Mouse (Mus musculus) embryonic facial prominence, embryonic 12.5 days (tissue): ENCODE data around the gene Zfp740. TPM values are rescaled to one million over a fixed set of nuclear protein-coding genes. Genes with fewer than 3 reads are reported as not detected.

Experiments
- ATAC-seq: fragments of 200-750 bp; cut with Nextera tagmentation; 2 replicates; pipeline ENCODE4 v1.8.0; 2017; ENCODE audit not compliant: insufficient number of reproducible peaks, insufficient read depth, low FRiP score, low TSS enrichment
- H3K27ac ChIP-seq: fragments of 300-500 bp; sonication (generic); 2 replicates; pipeline ENCODE4 v1.5.1; 2016; ENCODE audit warnings: mild to moderate bottlenecking
- H3K27me3 ChIP-seq: fragments of 300-500 bp; sonication (generic); 2 replicates; pipeline ENCODE4 v1.6.1; 2016; ENCODE audit warnings: mild to moderate bottlenecking, moderate library complexity
- H3K36me3 ChIP-seq: fragments of 300-500 bp; sonication (generic); 2 replicates; pipeline ENCODE4 v1.6.1; 2016; ENCODE audit warnings: mild to moderate bottlenecking
- H3K4me1 ChIP-seq: fragments of 300-500 bp; sonication (generic); 2 replicates; pipeline ENCODE4 v1.6.1; 2016
- H3K4me2 ChIP-seq: fragments of 300-500 bp; sonication (generic); replicated peaks from 2 replicates; pipeline ENCODE4 v1.6.1; 2016; ENCODE audit warnings: mild to moderate bottlenecking, moderate library complexity
- H3K4me3 ChIP-seq: fragments of 300-500 bp; sonication (generic); 2 replicates; pipeline ENCODE4 v1.5.1; 2016; ENCODE audit warnings: mild to moderate bottlenecking
- H3K9ac ChIP-seq: fragments of 300-500 bp; sonication (generic); 2 replicates; pipeline ENCODE4 v1.6.1; 2016; ENCODE audit warnings: mild to moderate bottlenecking, moderate library complexity
- H3K9me3 ChIP-seq: fragments of 300-500 bp; sonication (generic); 2 replicates; pipeline ENCODE4 v1.6.1; 2016; ENCODE audit warnings: mild to moderate bottlenecking, moderate library complexity
- WGBS: fragments of 180-500 bp; shearing (Covaris S2); methylation state at CpG from one replicate; pipeline ENCODE4 v1.1.7; 2016; 5-methylcytosine and 5-hydroxymethylcytosine counted together
- polyA plus RNA-seq: library from polyadenylated mRNA; unstranded; fragments of >200 nt; fragmentation: Nextera tagmentation; extraction: Ambion mirVana; gene quantifications from 2 replicates; pipeline ENCODE4 v1.2.1, GENCODE M21; 2016

Gene Zfp740
- polyA plus RNA-seq, 1 experiment from 2014 or later, result 119 TPM

- Histone ChIP-seq H3K4me3 (peak overlapping the region; percentile 60), H3K9ac (peak overlapping the region; percentile 64), H3K9me3 (no peaks in the 10 kb centered on the region), H3K4me1 (peaks cover 44% of the 10 kb centered on the region), H3K4me2 (peak overlapping the region; percentile 93), H3K27me3 (no peaks in the 10 kb centered on the region), H3K36me3 (peaks cover 24% of the 10 kb centered on the region), H3K27ac (peak overlapping the region; percentile 99)
- no peak for ATAC-seq
- 4% methylated on average over 16 of the region's 19 CpGs for WGBS
Observed at GRCm38 (mm10) chr15:102244306-102245191, 41.5 kb downstream of the Zfp740 start.

GRCm38 (mm10) chr15:102245461-102245881 lies 42.4 kb downstream of the Zfp740 start:
- H3K27ac ChIP-seq, result peak overlapping the region; percentile 99
- H3K4me2 ChIP-seq, result peak overlapping the region; percentile 93
- H3K4me1 ChIP-seq, result peaks cover 53% of the 10 kb centered on the region
- no peaks in the 10 kb centered on the region for H3K27me3 ChIP-seq
- ATAC-seq, result no peak
- no peaks in the 10 kb centered on the region for H3K9me3 ChIP-seq
- H3K36me3 ChIP-seq, result peaks cover 19% of the 10 kb centered on the region
- WGBS, result 3% methylated on average over 14 of the region's 14 CpGs
- H3K4me3 ChIP-seq, result peak overlapping the region; percentile 60
- peak overlapping the region; percentile 64 for H3K9ac ChIP-seq

DNA sequence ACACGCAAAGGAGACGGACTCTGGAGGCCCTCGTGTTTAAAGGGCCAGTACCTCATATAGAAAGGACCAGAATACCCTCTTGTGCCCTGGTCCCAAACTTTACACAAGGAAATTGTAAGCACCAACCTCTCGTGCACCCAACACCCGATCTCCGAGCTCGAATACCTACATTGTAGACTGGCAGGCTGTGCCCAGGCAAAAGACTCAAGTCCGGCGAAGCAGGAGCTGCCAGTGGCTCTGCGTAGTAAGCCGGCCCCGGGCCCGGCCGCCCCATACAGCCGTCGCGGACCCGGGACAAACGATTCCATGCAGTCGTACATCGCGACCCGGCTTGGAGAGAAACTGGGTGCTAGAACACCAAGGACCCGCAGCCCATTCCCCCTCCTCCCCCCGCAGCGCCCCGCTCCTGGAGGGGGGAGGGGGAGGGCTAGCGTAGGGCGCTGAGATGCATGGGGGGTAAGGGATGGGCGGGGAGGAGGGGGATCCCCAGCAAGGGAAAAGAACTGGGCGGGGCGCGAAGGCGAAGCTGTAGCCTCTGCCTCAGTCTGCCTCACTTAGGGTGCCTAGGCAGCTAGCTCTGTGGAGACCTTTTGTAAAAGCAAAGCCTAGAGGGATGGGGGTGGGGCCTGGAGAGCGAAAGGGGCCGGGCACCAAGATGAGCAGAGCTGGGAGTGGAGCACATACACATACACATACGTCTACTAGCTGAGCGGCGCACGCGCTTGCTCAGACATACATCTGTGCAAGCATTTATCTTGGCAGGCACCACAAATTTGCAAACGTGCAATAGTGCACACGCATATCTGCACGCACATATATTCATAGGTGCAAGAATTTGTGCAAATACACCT lies 43.1 kb downstream of the Zfp740 start:
- Histone ChIP-seq H3K4me1 (peaks cover 59% of the 10 kb centered on the region), H3K36me3 (peaks cover 19% of the 10 kb centered on the region), H3K9me3 (no peaks in the 10 kb centered on the region), H3K4me3 (peak overlapping the region; percentile 60), H3K27ac (peak overlapping the region; percentile 99), H3K4me2 (peak overlapping the region; percentile 93), H3K9ac (peak overlapping the region; percentile 64), H3K27me3 (no peaks in the 10 kb centered on the region)
- peak; percentile 55 for ATAC-seq
- WGBS, result under 1% methylated on average over 39 of the region's 44 CpGs

GRCm38 (mm10) chr15:102246866-102247251 lies 43.8 kb downstream of the Zfp740 start:
- WGBS, result under 1% methylated on average over 35 of the region's 35 CpGs
- peaks cover 19% of the 10 kb centered on the region for H3K36me3 ChIP-seq
- H3K9ac ChIP-seq, result peak overlapping the region; percentile 64
- peaks cover 67% of the 10 kb centered on the region for H3K4me1 ChIP-seq
- ATAC-seq, result peak; percentile 23
- H3K4me2 ChIP-seq, result peak overlapping the region; percentile 93
- H3K4me3 ChIP-seq, result peak overlapping the region; percentile 60
- no peaks in the 10 kb centered on the region for H3K9me3 ChIP-seq
- H3K27ac ChIP-seq, result peak overlapping the region; percentile 99
- no peaks in the 10 kb centered on the region for H3K27me3 ChIP-seq

- no peaks in the 10 kb centered on the region for H3K27me3 ChIP-seq
Observed at GRCm38 (mm10) chr15:102247252-102248130, 44.4 kb downstream of the Zfp740 start.

DNA sequence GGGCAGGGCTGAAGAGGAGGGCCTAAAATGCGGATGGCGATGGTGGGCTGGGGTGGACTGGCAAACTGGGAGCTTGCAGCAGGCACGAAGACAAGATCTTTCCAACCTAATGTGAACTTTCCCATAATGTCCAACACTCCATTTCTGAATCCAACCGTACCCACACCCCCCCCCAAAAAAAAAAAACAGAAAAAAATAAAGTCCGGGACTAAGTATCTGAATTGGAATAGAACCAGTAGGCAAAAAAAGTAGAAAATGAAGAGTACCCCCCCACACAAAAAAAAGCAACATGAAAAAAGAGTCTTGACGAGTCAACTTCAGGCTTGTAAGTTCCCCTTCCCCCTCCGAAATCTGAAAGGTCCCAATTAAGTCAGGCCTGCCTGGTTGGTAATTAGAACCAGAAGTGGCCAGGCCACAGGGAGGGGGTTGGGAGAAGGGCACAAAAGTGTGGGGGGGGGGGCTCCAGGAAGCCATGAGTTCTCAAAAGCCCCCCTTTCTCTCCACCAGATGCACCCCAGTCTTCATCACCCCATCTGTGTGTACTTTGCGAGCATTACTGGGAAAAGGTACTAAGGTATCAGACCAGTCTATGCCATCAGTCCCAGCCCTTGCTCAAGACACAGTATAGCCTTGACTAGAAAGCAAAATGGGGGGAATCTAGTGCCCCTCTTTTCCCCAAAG lies 45.2 kb downstream of the Zfp740 start:
- Histone ChIP-seq H3K9ac (peak overlapping the region; percentile 64), H3K27ac (peak overlapping the region; percentile 99), H3K4me2 (peak overlapping the region; percentile 93), H3K4me1 (peaks cover 66% of the 10 kb centered on the region), H3K36me3 (peaks cover 24% of the 10 kb centered on the region), H3K27me3 (no peaks in the 10 kb centered on the region), H3K4me3 (peak overlapping the region; percentile 60), H3K9me3 (no peaks in the 10 kb centered on the region)
- ATAC-seq, result peak; percentile 28; the same call in 1 of the 2 replicates
- 2% methylated on average over 8 of the region's 8 CpGs for WGBS

More at GRCm38 (mm10) chr15:102247252-102248130, 44.4 kb downstream of the Zfp740 start:
- ATAC-seq, result peak; percentile 12; the same call in 1 of the 2 replicates
- Histone ChIP-seq H3K4me1 (peaks cover 68% of the 10 kb centered on the region), H3K4me2 (peak overlapping the region; percentile 93), H3K27ac (peak overlapping the region; percentile 99), H3K9ac (peak overlapping the region; percentile 64), H3K36me3 (peaks cover 21% of the 10 kb centered on the region), H3K9me3 (no peaks in the 10 kb centered on the region), H3K4me3 (peak overlapping the region; percentile 60)
- under 1% methylated on average over 64 of the region's 65 CpGs for whole genome bisulfite sequencing

- WGBS, result 0% methylated on average over 1 of the region's 3 CpGs
Observed at GRCm38 (mm10) chr15:102248812-102249191, 45.8 kb downstream of the Zfp740 start.

DNA sequence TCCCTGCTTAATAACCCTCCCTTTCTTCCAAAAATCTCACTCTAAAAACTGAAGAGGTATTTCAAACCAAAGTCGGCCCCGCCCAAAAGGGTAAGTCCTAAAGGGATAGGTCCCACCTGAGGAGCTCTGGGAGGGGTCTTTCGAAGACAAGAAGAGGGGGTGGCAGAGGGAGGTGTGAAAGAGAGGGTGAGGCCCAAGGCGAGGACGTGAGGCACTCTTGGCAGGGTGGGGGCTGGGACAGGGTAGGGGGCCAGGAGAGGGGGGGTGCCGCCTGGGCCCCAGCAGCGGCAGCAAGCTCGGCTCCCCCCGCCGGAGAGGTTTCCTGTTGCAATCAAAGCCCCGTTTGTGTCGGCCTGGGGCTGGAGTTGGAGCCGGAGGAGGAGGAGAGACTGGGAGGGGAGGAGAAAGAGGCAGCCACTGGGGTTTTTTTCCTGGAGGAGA lies 46.2 kb downstream of the Zfp740 start:
- ATAC-seq, result peak; percentile 35
- no peaks in the 10 kb centered on the region for H3K9me3 ChIP-seq
- H3K36me3 ChIP-seq, result peaks cover 31% of the 10 kb centered on the region
- H3K9ac ChIP-seq, result peak overlapping the region; percentile 48
- peak overlapping the region; percentile 93 for H3K4me2 ChIP-seq
- peak overlapping the region; percentile 60 for H3K4me3 ChIP-seq
- no peaks in the 10 kb centered on the region for H3K27me3 ChIP-seq
- peaks cover 59% of the 10 kb centered on the region for H3K4me1 ChIP-seq
- peak overlapping the region; percentile 99 for H3K27ac ChIP-seq
- 3% methylated on average over 10 of the region's 13 CpGs for WGBS

More at GRCm38 (mm10) chr15:102248812-102249191, 45.8 kb downstream of the Zfp740 start:
- Histone ChIP-seq H3K27ac (peak overlapping the region; percentile 99), H3K9ac (peak overlapping the region; percentile 33), H3K4me3 (peak overlapping the region; percentile 60), H3K27me3 (no peaks in the 10 kb centered on the region), H3K36me3 (peaks cover 30% of the 10 kb centered on the region), H3K4me1 (peaks cover 64% of the 10 kb centered on the region), H3K4me2 (peak overlapping the region; percentile 93), H3K9me3 (no peaks in the 10 kb centered on the region)
- ATAC-seq, result 0 out of 2 replicates have a peak, but pooled peaks have one; percentile 0

DNA sequence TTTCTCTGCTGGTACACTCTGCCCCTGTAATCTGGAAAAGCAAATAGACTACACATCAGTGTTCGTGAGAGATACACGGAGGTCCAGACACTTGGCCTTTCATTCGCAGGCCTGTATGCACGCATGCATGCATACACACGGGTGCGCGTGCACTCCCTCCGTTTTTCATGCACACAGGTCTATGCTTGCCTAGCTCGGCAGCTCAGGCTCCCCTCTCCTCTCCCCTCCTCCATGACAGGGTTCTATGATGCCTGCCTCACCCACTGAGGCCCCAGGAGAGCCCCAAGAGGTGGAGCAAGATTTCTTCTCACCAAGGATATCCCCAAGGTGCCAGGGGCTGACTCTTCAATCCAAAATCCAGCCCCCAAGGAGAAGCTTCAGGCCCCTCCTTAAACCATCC lies 46.9 kb downstream of the Zfp740 start:
- Histone ChIP-seq H3K36me3 (peaks cover 31% of the 10 kb centered on the region), H3K9ac (peak overlapping the region; percentile 48), H3K4me2 (peak overlapping the region; percentile 93), H3K27me3 (no peaks in the 10 kb centered on the region), H3K4me3 (peak overlapping the region; percentile 60), H3K27ac (peak overlapping the region; percentile 99), H3K4me1 (peaks cover 59% of the 10 kb centered on the region), H3K9me3 (no peaks in the 10 kb centered on the region)
- 23% methylated on average over 9 of the region's 9 CpGs for WGBS
- ATAC-seq, result no peak

GRCm38 (mm10) chr15:102250521-102250920 lies 47.5 kb downstream of the Zfp740 start:
- Histone ChIP-seq H3K27ac (peak overlapping the region; percentile 99), H3K9me3 (no peaks in the 10 kb centered on the region), H3K27me3 (no peaks in the 10 kb centered on the region), H3K4me3 (no peak overlapping the region), H3K36me3 (peaks cover 31% of the 10 kb centered on the region), H3K9ac (no peak overlapping the region), H3K4me1 (peaks cover 62% of the 10 kb centered on the region), H3K4me2 (peak overlapping the region; percentile 93; the same call in 1 of the 2 replicates)
- 46% methylated on average over 5 of the region's 5 CpGs for whole genome bisulfite sequencing
- no peak for ATAC-seq
